Mouse (Mus musculus) heart, embryonic 16.5 days (tissue): ENCODE results near the gene AI413582. TPM values are rescaled to one million over a fixed set of nuclear protein-coding genes. Genes with fewer than 3 reads are reported as not detected.
A peak's percentile ranks its signal among the peaks of the same experiment; 100 is the strongest.

Source experiments
- ATAC-seq: fragments of 200-750 bp; cut with Nextera tagmentation; replicated peaks from 2 replicates; pipeline ENCODE4 v1.8.0; 2017; ENCODE audit warnings: moderate number of reproducible peaks; ENCODE audit not compliant: insufficient read depth, low FRiP score; ENCODE audit errors: extremely low read depth
- H3K27ac ChIP-seq: fragments of 300-500 bp; sonication (generic); 2 replicates; pipeline ENCODE4 v1.5.1; 2014; ENCODE audit warnings: mild to moderate bottlenecking, low read length, control low read depth, moderate library complexity
- H3K27me3 ChIP-seq: fragments of 300-500 bp; sonication (generic); 2 replicates; pipeline ENCODE4 v1.6.1; 2014; ENCODE audit warnings: low read length, mixed read lengths; ENCODE audit not compliant: control insufficient read depth, insufficient read depth
- H3K36me3 ChIP-seq: fragments of 300-500 bp; sonication (generic); 2 replicates; pipeline ENCODE4 v1.6.1; 2014; ENCODE audit not compliant: control insufficient read depth, insufficient read depth
- H3K4me1 ChIP-seq: fragments of 300-500 bp; sonication (generic); 2 replicates; pipeline ENCODE4 v1.6.1; 2014; ENCODE audit warnings: low read length, mixed read lengths; ENCODE audit not compliant: control insufficient read depth, insufficient read depth
- H3K4me2 ChIP-seq: fragments of 300-500 bp; sonication (generic); 2 replicates; pipeline ENCODE4 v1.6.1; 2014; ENCODE audit warnings: low read depth, mild to moderate bottlenecking, control low read depth, low read length
- H3K4me3 ChIP-seq: fragments of 300-500 bp; sonication (generic); 2 replicates; pipeline ENCODE4 v1.5.1; 2014; ENCODE audit warnings: mild to moderate bottlenecking, control low read depth, low read length
- H3K9ac ChIP-seq: fragments of 300-500 bp; sonication (generic); 2 replicates; pipeline ENCODE4 v1.6.1; 2014; ENCODE audit warnings: low read length, control low read depth
- H3K9me3 ChIP-seq: fragments of 300-500 bp; sonication (generic); replicated peaks from 2 replicates; pipeline ENCODE4 v1.6.1; 2016; ENCODE audit warnings: low read length; ENCODE audit not compliant: control insufficient read depth
- WGBS: fragments of 180-500 bp; shearing (Covaris S2); extraction: QIAGEN DNeasy Blood & Tissue Kit; methylation state at CpG from one replicate; pipeline ENCODE4 v1.1.7; 2014; 5-methylcytosine and 5-hydroxymethylcytosine counted together
- polyA plus RNA-seq: library from polyadenylated mRNA; unstranded; fragments of >200 nt; fragmentation: Nextera tagmentation; extraction: Ambion mirVana; gene quantifications from 2 replicates; pipeline ENCODE4 v1.2.1, GENCODE M21; 2015

The AI413582 gene
- polyA plus RNA-seq, 1 experiment from 2014 or later, result 22.6 TPM

DNA sequence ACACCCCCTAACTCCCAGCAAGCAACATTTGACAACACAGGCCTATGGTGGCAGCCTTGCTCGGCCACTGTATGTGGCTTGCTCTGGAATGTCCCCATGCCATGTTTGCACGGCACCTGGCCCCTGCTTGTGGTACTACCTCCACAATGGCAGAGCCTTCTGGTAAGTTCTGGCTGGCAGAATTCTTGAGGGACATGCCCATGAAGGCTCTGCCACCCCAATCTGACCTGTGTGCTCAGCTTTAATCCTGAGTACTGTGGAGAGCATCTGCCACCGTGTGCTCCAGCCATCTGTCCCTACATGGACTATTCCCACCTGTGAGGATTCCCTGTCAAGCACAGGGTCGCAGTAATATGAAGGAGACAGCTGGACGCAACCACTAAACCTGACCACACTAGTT is 35.3 kb upstream of the AI413582 start:
- WGBS, result 58% methylated on average over 5 of the region's 5 CpGs

DNA sequence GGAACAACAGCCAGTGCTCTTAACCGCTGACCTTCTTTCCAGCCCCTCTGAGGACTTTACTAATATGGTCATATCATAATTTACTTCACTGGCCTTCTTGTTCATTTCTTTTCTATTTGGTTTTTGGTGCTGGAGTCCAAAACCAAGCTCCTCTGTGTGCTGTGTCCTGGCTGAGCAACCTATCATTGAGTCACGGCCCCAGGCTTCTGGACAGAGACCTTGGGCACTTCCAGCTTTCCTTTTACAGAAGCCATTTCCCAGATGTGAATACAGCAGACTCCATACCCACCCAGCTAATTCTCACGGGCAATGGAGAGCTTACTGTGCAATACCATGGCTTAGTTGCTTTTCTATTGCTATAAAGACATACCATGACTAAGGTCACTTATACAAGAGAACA is 34.7 kb upstream of the AI413582 start:
- Histone ChIP-seq H3K9ac (no peak overlapping the region), H3K36me3 (0 out of 2 replicates have a peak, but pooled peaks cover 2% of the 10 kb centered on the region), H3K9me3 (no peaks in the 10 kb centered on the region), H3K27ac (peak overlapping the region; percentile 45), H3K4me2 (no peak overlapping the region), H3K4me1 (peaks cover 78% of the 10 kb centered on the region), H3K27me3 (no peaks in the 10 kb centered on the region), H3K4me3 (no peak overlapping the region)
- WGBS, result 78% methylated on average over 3 of the region's 3 CpGs
- no peak for ATAC-seq

More for the DNA sequence above, 35.3 kb upstream of the AI413582 start:
- Histone ChIP-seq H3K4me1 (peaks cover 77% of the 10 kb centered on the region), H3K9ac (peak overlapping the region; percentile 13; the same call in 1 of the 2 replicates), H3K9me3 (no peaks in the 10 kb centered on the region), H3K27me3 (no peaks in the 10 kb centered on the region), H3K4me3 (no peak overlapping the region), H3K27ac (peak overlapping the region; percentile 1; the same call in 1 of the 2 replicates), H3K36me3 (0 out of 2 replicates have a peak, but pooled peaks cover 2% of the 10 kb centered on the region), H3K4me2 (no peak overlapping the region)
- no peak for ATAC-seq

DNA sequence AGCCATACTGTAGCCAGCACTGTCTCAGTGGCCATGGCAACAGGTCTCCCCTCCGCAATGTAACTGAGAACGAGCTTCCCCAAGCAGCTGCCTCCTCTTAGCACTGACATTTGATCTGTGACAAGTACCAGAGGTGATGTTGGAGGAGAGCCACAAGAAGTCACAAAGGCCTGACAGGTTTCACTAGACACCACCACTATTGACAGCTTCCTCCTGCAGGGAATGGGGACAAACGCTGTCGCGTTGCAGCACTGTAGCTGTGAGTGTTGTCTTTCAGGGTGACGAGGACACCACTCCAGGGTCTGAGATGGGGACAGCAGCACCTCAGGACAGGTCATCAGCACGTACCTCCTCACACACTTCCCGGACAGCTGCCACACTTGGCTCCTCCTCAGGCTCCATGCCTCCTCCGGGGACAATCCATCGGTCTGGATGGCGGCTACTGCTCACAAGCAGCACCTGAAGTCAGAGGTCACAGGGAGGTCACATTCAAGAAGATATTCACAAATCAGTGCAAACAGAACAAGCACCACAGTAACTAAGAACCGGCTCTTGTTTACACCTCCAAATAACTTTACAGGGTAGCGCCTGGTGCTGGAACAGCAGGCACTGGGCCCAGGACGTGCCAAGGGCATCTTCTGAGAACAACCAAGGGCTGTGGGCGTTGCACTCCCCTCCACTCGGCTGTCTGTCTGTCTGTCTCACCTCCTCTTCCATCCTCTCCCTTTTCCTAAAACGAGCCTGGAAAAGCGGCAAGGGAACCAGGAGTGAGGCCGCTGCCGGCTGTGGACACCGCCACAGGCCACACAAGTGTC is 31.0 kb upstream of the AI413582 start:
- Histone ChIP-seq H3K27ac (peak overlapping the region; percentile 97), H3K4me1 (peaks cover 54% of the 10 kb centered on the region), H3K4me3 (no peak overlapping the region), H3K36me3 (peaks cover 18% of the 10 kb centered on the region; the same call in 1 of the 2 replicates), H3K9me3 (no peaks in the 10 kb centered on the region), H3K9ac (peak overlapping the region; percentile 56), H3K4me2 (peak overlapping the region; percentile 43), H3K27me3 (no peaks in the 10 kb centered on the region)
- peak; percentile 76 for ATAC-seq
- WGBS, result 37% methylated on average over 21 of the region's 21 CpGs

DNA sequence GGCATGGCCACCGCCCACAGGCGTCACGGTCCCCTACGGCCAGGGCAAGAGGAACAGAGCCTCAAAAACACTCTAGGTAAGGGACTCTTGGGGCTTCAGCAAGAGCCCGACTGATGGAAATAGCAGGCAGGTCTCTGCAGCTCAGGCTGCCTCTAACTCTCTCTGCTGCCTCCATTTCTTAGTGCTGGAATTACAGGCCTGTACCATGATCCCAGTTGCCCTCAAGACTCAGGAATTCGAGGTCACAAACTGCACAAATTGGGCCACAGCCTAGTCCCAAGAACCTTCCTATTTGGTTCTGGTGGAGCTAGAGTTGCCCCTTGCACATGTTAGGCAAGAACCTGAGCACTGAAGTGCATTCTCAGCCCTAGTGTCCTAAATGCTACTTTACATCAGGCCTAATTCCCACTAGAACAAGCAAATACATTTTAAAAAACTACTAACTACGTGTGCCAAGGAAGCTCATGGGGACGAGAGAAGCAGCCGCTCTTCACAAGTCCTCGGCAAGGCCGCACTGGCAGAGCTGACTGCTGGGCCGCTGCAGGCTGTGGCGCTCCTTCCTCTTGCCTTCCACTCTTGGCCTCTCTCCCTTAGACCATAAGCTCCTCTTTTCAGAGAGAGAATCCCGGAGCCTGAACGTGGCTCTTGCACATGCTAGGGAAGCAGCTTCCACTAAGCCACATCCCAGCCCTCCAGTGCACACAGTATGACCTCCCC is 30.3 kb upstream of the AI413582 start:
- Histone ChIP-seq H3K4me2 (peak overlapping the region; percentile 43), H3K9ac (peak overlapping the region; percentile 60; the same call in 1 of the 2 replicates), H3K27ac (peak overlapping the region; percentile 97), H3K27me3 (no peaks in the 10 kb centered on the region), H3K9me3 (no peaks in the 10 kb centered on the region), H3K4me3 (no peak overlapping the region), H3K36me3 (peaks cover 18% of the 10 kb centered on the region; the same call in 1 of the 2 replicates), H3K4me1 (peaks cover 54% of the 10 kb centered on the region)
- peak; percentile 24; the same call in 1 of the 2 replicates for ATAC-seq
- 50% methylated on average over 15 of the region's 15 CpGs for WGBS

DNA sequence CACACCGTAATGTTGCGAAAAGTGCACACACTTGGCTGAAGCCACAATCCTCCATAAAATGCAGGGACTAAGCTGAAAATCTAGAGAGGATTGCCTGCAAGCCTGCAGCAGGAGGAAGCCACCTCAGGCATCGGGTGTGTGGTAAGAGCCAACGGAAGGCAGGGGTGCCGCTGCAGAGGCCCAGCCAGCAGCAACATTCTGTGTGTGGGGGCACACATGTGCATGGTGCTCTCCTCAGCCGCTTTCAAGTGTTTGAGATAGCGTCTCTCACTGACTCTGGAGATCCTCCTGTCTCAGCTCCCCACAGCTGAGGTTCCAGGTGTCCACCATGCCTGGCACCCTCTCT is 27.0 kb upstream of the AI413582 start:
- WGBS, result 96% methylated on average over 7 of the region's 7 CpGs
- Histone ChIP-seq H3K9me3 (no peaks in the 10 kb centered on the region), H3K4me1 (peaks cover 71% of the 10 kb centered on the region), H3K36me3 (peaks cover 18% of the 10 kb centered on the region; the same call in 1 of the 2 replicates), H3K9ac (no peak overlapping the region), H3K27me3 (no peaks in the 10 kb centered on the region), H3K4me3 (no peak overlapping the region), H3K27ac (no peak overlapping the region), H3K4me2 (no peak overlapping the region)
- no peak for ATAC-seq

DNA sequence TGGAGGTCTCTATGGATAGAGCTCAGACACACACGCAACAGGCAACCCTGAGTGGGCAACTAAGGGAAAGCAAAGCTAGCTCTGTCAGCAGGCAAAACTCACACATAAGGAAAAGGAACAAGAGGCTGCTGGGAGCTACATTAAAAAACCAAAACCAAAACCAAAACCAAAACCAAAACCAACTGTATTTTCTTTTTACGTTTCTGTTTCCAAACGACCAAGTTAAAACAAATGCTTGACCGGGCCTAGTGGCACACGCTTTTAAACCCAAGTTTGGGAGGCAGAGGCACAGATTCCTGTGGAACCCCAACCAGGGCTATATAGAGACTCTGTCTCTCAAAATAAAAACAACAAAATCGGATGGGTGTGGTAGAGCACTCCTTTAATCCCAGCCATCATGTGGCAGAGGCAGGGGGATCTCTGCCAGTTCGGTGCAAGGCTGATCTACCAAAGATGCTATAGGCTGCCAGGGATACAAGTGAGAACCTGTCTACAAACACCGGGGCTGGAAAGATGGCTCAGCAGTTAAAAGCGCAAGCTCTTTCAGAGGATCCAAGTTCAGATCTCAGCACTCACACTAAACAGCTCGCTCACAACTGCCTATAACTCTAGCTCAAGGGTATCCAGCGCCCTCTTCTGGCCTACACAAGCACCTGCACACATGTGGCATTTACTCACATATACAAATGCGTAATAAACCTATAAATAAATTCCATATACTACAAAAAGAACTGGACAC is 26.4 kb upstream of the AI413582 start:
- H3K4me2 ChIP-seq, result no peak overlapping the region
- H3K9me3 ChIP-seq, result no peaks in the 10 kb centered on the region
- H3K4me3 ChIP-seq, result no peak overlapping the region
- ATAC-seq, result no peak
- H3K4me1 ChIP-seq, result peaks cover 71% of the 10 kb centered on the region
- WGBS, result 87% methylated on average over 12 of the region's 12 CpGs
- peak overlapping the region; percentile 56 for H3K27ac ChIP-seq
- H3K27me3 ChIP-seq, result no peaks in the 10 kb centered on the region
- H3K36me3 ChIP-seq, result peaks cover 18% of the 10 kb centered on the region; the same call in 1 of the 2 replicates
- no peak overlapping the region; the same call in 1 of the 2 replicates for H3K9ac ChIP-seq

DNA sequence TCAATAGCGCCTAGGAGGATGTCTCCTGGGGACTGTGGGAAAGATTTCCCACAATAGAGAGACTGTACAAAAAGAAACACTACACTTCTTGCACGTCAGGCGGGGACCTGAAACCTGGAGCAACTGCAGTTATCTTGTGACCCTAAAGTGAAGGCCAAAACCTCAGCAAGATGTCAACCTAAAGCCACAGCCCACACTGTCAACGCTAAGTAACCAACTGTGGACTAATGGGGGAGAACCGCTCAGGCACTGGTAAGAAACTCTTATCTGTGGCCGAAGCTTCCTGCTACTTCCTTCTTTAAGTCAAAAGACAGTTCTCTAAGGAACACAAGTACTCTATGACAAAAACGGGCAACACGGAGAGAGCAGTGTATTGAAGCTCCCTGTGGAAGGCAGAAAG is 22.7 kb upstream of the AI413582 start:
- Histone ChIP-seq H3K27ac (peak overlapping the region; percentile 95), H3K9ac (peak overlapping the region; percentile 65; the same call in 1 of the 2 replicates), H3K36me3 (peaks cover 13% of the 10 kb centered on the region), H3K27me3 (no peaks in the 10 kb centered on the region), H3K9me3 (no peaks in the 10 kb centered on the region), H3K4me2 (no peak overlapping the region), H3K4me1 (peaks cover 59% of the 10 kb centered on the region), H3K4me3 (no peak overlapping the region)
- no peak; the same call in 1 of the 2 replicates for ATAC-seq
- WGBS, result 46% methylated on average over 8 of the region's 8 CpGs

DNA sequence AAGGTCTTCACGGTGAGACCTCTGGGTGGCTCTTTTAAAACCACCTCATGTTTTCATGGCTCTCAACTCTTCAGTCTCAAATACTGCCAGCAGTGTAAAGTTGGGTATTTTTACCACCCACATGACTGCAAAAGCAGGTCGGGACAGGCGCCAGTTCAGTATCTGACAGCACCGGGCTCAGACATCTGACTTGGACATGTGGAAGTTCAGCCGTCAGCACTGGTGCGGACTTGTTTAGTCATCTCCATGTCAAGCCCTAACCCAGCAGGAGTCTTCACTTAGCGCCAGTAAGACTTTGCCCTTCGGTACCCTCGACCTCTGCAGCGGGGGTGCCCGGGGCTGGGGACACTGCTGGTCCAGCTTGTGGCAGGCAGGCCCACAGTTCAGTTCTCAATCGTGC is 21.7 kb upstream of the AI413582 start:
- Histone ChIP-seq H3K4me1 (peaks cover 58% of the 10 kb centered on the region), H3K27ac (peak overlapping the region; percentile 95), H3K9me3 (no peaks in the 10 kb centered on the region), H3K4me3 (no peak overlapping the region), H3K9ac (peak overlapping the region; percentile 65), H3K36me3 (peaks cover 11% of the 10 kb centered on the region), H3K4me2 (peak overlapping the region; percentile 38), H3K27me3 (no peaks in the 10 kb centered on the region)
- 43% methylated on average over 12 of the region's 12 CpGs for WGBS
- ATAC-seq, result peak; percentile 87
